Mouse (Mus musculus): ENCODE results near the gene Cdip1.
"Not testable (repeated sequence)": the region's sequence is repeated elsewhere in the genome, so short reads cannot be mapped to it uniquely, and the experiment has no call there.

The Cdip1 gene

DNA sequence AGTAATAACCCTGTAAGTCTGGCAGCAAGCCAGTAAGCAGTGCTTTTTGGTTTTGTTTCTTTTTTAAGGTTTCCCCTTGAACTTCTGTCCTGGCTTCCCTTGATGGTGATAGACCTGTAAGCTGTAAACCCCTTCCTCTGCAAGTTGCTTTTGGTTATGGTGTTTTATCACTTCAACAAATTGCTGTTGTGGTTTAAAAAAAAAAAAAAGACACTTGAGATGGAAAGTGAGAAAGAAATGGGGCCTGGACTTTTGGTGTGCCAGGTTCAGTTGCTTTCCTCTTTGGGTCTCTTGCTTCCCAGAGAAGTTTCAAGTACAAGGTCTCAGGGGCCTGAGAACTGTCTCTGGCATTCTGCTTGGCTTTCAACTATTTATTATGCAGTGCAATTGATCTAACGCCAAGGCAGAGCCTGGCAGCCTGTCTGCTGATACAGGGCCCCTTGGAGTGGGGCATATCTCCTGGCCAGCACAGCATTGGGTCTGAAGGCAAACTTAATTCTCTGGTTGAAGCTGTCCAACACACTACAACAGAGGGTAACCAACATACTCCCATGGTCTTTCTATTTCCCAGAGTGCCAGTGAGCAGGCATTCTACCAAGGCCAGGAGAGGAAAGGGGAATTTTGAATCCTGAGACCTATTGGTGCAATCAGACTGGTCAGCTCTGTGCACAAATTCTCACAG, 16.7 kb downstream of the Cdip1 start:
- DNase-seq (ENCODE audit: low read depth, low spot score) = no peak

DNA sequence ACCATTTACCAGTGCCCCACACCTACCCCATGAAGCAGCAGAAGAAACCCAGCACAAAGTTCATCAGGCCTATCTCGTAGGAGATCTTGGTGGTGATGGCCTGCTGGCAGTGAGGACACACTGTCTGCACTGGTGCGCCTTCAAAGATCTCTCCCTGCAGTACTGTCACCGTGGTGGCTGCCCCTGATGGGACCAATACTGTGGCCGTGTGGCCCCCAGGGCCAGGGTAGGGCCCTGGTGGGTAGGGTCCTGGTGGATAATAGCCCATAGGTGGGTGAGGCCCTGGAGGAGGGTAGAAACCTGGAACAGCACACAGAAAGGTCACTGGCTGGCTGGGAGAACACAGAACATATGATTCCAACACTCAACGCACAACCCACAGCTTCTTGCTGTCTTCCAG, 21.4 kb downstream of the Cdip1 start:
- DNase-seq (ENCODE audit: low read depth, low spot score) = no peak

DNA sequence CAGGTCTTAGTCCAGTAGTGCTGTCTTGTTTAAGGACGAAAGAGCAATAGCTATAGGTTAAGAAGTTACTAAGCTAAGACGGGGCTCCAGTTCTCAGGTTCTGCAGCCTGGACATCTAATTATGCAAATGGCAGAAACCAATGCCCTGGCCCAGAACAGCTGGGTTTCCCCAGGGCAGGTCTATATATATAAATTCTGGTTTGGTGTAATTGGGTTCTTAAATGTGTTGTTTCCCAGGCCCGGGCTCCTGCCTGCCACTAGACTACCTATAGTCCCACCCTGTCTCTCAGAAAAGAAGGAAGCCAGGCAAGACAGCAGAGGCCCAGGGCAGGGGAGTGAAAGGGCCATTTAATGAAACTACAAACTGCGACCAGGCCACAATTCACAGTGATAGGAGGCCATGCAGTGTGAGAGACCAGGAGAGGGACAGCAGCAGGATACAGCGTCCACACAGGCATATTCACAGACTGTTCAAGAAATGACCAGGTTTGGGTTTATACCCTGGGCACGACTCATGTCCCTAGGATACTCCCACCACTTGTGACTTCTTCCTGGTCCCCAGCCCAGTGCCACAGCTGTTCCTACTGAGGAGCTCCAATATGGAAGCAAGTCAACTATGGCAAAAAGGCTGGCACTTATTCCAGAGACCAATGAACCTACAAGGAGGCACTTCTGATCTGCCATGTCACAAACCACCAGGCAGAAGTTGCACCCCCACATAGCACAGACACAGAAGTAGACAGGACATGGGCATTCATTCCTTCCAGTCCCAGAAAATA, 22.9 kb downstream of the Cdip1 start:
- no peak for DNase-seq (ENCODE audit: low read depth, low spot score)

DNA sequence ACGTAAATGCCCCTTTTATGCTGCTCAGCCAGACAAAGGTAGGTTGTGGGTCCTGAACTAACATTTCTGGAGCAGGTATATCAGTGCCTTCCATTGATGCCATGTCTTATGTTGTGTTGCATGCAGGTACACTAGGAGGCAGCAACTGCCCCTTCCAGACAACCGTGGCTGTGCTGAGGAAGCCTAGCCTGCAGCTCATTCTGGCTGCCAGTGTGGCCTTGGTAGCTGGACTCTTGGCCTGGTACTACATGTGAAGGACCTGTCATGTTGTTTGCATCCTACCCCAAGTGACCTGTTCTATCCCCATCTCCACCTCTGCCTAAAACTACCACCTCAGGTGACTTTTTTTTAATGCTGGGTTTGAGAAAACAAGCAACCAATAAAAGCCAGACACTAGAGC, 24.2 kb downstream of the Cdip1 start:
- no peak for DNase-seq (ENCODE audit: low read depth, low spot score)

DNA sequence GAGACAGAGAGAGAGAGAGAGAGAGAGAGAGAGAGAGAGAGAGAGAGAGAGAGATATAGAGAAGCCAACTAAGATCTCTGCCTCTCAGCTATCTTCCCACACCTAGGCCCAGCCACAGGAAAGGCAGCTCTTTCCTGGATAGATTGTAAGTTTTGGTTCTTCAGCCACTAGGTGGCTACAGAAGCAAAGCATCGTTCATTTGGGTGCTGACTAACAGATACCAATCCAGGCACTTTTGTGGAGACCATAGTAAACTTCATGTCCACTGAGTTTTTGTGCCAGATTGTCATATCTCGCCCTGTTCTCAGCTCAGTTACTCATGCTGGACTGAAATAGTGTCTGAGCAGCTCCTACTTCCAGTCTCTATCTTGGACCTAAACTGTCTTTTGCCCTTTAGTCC, 26.8 kb downstream of the Cdip1 start:
- DNase-seq (ENCODE audit: low read depth, low spot score) = peak; percentile 41

DNA sequence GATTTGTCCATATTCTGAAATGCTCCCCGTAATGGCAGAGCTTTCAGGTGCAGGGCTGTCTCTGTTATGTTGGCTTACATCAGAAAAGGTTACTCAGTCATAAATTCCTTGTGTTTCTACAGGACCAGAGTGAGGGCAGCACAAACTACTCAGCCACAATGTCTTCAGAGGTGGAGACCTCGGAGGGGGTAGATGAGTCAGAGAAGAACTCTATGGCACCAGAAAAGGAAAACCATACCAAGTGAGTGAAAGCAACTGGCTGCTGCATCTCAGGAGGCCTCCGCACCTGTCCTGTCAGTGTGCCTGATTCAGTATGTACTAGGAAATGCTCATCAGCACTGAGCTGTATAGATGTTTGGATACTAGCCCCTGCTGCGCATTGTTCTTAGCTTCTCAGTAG, 27.7 kb downstream of the Cdip1 start:
- no peak for DNase-seq (ENCODE audit: low read depth, low spot score)

DNA sequence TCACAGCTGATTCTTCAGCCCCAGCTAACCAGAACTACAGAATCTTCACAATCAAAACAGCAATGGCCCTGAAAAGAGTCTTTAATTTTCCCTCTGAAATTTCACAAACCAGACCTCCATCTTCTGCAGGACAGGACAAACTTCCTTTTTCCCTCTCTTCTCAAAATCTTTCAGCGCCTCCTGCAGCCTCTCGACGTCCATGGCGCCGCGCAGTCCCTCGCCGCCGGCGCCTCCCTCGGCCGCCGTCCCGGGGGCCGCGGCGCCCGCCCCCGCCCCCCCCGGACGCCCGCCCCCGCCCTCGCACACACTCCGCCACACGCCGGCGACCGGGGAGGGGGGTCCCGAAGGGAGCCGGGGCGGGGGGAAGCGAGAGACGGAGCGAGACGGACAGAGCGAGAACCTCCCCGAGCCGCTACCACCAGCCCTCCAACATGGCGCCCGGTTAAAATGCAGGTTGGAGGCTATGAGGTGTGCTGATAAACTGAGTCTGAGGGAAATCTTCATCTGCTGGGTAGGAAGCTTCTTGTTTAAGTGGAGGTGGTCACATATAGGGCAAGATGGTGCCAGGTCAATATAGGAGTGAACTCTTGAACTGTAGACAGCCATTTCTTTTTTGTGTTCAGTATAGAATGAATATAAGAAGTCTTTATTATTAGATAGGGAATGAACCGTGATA, 33.3 kb downstream of the Cdip1 start:
- not testable (repeated sequence) for DNase-seq (ENCODE audit: low read depth, low spot score)

DNA sequence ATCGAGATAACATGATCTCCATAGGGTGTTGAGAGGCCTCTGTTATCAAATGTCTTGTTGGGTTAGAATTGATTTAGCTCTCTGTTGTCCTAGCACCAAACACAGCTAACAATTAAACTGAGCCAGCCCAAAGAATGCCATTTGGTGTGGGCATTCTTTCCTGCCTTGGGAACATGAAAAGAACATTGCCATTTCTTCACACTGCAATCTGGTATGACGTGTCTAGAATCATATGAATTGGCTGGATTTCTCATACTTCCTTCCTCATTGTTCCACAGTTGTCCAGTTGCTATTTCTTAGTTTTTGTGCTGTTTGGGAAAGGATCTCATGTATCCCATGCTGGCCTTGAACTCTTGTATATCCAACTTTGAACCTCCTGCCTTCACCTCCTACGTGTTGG, 36.0 kb downstream of the Cdip1 start:
- DNase-seq (ENCODE audit: low read depth, low spot score) = no peak

DNA sequence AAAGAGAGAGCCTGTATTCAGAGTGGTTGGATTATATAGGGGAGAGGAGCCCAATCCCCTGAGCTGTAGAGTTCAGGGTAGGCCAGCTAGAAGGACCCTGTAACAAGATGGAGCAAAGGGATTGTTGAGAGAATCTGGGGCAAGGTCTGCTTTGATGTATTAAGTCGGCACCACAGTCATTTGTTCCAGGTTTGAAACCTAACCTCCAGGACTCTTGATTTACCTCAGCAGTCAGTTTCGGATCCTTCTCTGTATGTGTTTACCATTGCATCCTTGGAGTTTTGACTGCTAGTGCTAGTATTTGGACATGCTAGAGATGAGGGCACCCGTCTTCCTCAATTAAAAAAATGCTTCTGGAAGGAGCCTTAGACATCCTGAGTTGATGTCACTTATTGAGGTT, 37.9 kb downstream of the Cdip1 start:
- no peak for DNase-seq (ENCODE audit: low read depth, low spot score)

DNA sequence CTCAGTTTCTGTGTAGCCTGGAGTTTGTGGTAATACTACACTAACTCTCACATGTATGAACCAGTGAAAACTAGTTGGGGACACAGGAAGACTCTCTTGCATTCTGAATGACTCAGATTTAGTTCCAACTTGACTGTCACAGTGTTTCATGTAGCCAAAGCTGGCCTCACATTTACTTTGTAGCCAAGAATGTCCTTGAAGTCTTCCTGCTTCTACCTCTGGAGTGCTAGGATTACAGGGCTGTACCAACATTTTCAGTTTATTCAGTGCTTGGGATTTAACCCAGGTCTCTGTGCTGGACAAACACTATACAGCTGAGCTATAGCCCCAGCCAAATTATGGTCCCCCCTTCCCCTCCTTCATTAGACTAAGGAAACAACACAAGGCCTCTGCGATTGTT, 47.9 kb downstream of the Cdip1 start:
- DNase-seq (ENCODE audit: low read depth, low spot score) = no peak

DNA sequence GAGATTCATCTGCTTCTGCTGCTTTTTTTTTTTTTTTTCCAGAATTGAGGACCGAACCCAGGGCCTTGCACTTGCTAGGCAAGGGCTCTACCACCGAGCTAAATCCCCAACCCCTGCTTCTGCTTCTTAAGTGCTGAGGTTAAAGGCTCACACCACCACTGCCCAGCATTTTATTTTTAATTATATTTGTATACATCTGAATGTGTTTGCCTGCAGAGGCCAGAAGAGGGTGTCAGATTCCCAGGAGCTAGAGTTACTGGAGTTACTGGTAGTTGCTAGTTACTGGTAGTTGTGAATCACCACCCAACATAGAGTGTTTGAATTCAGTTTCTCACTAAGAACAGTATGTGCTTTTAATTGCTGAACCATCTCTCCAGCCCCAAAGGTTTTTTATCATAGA, 50.1 kb downstream of the Cdip1 start:
- no peak for DNase-seq (ENCODE audit: low read depth, low spot score)

DNA sequence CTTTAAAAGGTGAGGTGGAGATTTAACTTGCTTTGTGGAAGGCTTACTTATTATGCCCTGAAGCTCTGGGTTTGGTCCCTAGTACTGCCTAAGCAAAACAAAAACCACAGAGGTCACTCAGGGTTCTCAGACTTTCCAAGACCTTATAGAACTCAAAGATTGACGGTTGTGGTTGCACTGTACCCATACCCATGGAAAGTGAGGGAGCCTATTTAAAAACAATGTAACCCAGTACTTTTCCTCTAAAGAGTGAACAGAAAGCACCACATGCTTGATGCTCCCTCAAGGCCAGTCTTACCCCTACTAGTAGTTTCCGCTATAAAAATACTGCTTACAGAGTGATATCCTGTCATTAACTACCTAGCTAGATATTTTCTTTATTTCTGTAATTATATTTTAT, 53.8 kb downstream of the Cdip1 start:
- DNase-seq (ENCODE audit: low read depth, low spot score) = no peak

DNA sequence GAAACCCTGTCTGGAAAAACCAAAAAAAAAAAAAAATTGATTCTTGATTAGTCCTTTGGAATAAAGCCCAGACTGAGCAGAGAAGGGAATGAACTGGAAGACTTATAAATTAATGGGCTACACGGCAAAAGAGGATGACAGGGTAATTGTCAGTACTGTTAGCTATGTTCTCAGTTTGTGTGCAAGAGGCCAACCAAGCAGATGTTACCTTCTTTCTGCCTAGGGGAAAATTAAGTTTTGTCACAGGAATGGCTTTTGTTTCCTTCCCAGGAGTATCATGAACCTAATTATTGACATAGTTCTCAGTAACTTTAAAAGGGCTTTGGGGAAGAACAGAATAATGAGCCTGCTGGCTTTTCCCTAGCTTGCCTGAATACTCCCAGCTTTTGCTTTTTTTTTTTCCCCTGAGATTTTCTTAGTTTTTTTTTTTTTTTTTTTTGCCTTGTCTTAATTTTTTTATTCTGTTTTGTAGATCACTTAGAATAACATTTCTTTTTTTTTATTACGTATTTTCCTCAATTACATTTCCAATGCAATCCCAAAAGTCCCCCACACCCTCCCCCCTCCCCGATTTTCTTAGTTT, 59.2 kb downstream of the Cdip1 start:
- no peak for DNase-seq (ENCODE audit: low read depth, low spot score)

DNA sequence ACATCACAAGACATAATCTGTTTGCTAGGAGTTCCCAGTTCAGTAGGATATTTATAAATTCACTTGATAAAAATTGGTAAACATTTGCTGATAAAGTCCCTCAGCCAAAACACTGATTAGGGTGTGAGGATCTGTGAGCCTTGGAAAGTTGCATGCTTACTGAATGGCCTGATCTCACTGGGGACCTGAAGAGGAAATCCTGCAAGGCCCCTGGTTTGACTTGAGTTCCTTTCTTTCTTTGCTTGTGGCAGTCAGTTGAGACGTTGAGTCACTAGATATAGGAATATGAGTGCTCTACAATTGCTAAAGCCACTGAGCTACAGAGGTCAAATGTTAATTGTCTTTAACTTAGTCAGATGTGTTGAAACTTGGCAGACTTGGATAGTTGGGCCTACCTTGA, 62.1 kb downstream of the Cdip1 start:
- DNase-seq (ENCODE audit: low read depth, low spot score) = no peak

DNA sequence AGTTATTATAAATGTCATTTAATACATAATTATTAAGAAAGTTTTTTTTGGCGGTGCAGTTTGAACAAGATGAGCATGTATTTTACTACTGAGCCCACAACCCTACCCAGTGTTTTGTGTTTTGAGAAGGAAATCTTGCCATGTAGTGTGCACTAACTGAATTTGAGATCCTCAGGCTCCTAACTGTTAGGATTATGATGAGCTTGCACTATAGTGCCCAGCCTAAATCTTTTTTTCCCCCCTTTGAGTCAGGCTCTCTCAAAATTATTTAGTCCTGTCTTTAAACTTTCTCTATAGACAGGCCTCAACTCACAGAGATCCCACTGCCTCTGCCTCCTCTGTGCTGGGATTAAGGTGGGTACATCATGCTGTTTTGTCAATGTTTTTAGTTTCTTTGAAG, 62.6 kb downstream of the Cdip1 start:
- DNase-seq (ENCODE audit: low read depth, low spot score) = no peak

DNA sequence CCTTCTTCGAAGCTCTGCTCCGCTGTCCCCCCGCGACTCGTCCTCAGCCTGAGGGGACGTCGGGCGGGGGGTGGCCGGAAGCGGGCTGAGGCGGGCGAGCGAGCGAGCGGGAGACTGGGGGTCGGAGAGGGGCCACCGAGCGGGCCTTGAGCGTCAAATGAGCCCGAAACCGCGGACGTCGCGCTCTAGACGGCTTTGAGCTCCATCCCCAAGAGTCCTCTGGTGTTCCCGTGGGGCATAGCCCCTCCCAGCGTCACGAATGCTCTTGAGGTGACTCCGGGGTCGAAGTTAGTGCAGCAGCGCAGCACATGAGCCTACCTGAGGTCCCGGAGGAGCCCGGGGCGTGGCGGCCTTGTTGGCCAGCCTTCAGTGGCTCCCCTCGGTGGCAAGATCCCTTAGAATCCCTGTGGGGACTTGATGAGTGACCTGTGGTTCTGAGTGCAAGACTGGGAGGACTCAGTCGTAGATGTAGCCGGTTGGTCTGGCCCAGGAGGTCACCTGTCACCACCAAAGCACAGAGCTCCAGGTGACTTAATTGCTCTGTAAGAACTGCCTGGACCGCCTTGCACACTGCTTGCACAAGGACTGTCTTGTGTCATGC, 63.5 kb downstream of the Cdip1 start:
- DNase-seq (ENCODE audit: low read depth, low spot score) = no peak

DNA sequence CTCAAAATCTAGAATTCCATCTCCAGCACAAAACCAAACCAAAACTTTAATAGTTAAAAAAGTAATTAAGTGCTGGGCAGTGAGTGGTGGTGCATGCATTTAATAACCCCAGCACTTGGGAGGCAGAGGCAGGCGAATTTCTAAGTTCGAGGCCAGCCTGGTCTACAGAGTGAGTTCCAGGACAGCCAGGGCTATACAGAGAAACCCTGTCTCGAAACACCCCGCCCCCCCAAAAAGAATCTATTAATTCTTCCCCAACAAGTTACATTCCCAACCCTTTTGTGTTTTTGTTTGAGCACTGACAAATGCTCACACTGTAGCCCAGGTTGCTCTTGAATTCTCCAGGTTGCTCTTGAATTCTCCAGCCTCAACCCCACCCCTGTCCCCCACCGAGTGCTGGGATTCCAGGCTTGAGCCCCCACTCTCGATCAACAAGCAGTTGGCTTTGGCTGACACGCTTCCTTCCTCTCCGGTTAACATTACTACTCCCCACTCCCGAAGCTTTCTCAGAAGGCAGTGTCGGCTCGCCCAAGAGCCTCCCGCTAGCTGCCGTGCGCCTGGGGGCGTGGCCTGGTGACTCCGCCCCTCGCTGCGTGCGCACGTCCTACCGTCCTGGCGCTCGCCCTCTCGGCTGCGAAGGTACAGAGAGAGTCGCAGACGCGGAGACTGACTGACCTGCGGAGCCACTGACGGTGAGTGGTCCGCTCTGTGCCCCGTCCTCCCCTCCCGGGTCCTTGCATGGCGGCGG, 64.1 kb downstream of the Cdip1 start, which contains the start of gene Hmox2:
Gene Hmox2 (plus strand): TSS at position 582 of the 748 bp plus-strand sequence.
- peak; percentile 94 for DNase-seq (ENCODE audit: low read depth, low spot score)

DNA sequence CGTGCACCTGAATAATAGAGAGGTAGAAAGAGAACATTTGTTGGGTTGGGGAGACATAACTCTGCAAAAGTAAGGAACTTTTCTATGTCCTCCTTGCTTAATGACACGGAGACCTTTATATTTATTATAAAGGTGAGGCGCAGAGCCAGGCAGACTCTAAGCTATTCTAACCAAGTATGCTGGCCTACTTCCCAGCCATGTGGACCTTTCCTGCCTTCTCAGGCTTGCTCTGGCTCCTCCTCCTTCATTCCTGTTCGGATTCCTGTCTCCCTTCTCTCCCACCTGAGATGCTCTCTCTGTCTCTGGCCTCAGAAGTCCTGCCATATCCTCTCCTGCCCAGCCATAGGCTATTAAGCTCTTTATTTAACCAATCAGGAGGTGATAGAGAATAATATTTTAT, 64.8 kb downstream of the Cdip1 start:
- DNase-seq (ENCODE audit: low read depth, low spot score) = no peak

DNA sequence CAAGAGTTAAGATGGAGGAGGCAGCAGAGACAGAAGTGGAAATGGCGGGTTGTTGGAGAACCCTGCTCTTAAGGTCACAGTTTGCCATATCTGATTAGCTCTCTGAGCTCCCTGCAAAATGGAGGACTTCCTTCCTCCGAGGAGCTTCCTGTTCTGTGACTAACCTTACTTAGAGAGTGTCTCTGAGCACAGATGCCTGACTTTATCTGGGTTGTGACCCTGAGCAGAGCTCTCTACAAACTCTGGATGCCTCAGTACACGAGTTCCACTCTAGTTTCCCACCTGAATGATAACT, 67.2 kb downstream of the Cdip1 start:
- no peak for DNase-seq (ENCODE audit: low read depth, low spot score)

DNA sequence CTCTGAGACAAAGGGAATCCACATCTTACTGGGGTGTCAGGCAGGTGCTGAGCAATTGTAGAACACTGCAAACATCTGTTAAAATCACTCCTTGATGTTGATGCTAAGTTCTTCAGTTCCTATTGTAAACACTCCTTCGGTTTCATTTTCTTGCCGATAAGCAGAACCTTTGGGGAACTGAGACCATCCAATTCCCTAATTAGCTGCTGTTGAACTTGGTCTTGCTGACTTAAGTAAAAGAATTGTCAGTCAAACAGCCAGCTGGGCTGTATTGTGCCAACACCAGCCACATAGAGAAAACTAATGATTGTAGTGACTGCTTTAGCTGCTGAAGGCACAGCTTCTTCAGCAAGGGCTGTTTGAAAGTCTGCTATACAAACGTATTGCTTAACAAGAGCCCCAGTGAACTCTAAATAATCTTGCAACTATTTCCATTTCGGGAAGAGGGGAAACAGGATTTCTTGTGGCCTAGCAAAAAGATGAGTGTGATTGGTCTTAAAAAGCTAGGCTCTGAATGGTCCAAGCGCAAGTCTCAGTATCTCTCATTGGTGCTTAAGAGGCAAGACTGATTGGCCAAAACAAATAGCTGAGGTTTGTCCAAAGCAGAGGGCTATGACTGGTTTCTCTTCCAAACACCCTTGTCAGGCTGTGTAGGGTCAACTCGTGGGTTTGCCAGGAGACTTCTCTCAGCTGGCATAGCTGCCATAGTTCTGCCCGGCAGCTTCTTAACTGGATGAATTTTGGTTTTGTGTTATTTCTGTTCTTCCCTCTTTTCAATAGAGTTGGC, 67.8 kb downstream of the Cdip1 start:
- DNase-seq (ENCODE audit: low read depth, low spot score) = no peak
